Mouse (Mus musculus): ENCODE results near the gene Med27.
"Not testable (repeated sequence)": the region's sequence is repeated elsewhere in the genome, so short reads cannot be mapped to it uniquely, and the experiment has no call there.

GRCm38 (mm10) chr2:29529788-29530187 is 183.2 kb downstream of the Med27 start:
- not testable (repeated sequence) for TF ChIP-seq CTCF, EP300 (IDR thresholded peaks at IDR 0.05; ENCODE audit: low read depth)
